Mouse (Mus musculus): ENCODE measurements at regions not wholly inside any gene's neighbourhood (a gene's known extent, or its start where the extent isn't known, plus 50 kb on each side); places are given as distances from the start of the nearest gene placed in this dataset.

- peaks cover 17% of the 10 kb centered on the region for H3K4me1 ChIP-seq (replicated peaks; ENCODE audit: low read depth, low read length)
Measured at GRCm38 (mm10) chr1:193671046-193671445, 300.9 kb upstream of the Camk1g start.

GRCm38 (mm10) chr1:193670008-193670407, 299.9 kb upstream of the Camk1g start:
- Histone ChIP-seq H3K27me3 (ENCODE audit: insufficient read depth, low read length) (no peaks in the 10 kb centered on the region), H3K4me1 (replicated peaks; ENCODE audit: low read depth, low read length) (peaks cover 17% of the 10 kb centered on the region), H3K4me3 (replicated peaks; ENCODE audit: low read length) (no peak overlapping the region), H3K9me3 (ENCODE audit: low read length) (no peaks in the 10 kb centered on the region), H3K36me3 (ENCODE audit: insufficient read depth, low read length) (no peaks in the 10 kb centered on the region)
- TF ChIP-seq CTCF (conservative IDR thresholded peaks at IDR 0.05; ENCODE audit: low read length), result no peak
- no peak for TF ChIP-seq POU5F1 (IDR thresholded peaks at IDR 0.05; ENCODE audit: borderline replicate concordance, low read length)
- TF ChIP-seq NANOG (IDR thresholded peaks at IDR 0.05; ENCODE audit: borderline replicate concordance, low read length), result no peak

More at GRCm38 (mm10) chr1:193671046-193671445, 300.9 kb upstream of the Camk1g start:
- Histone ChIP-seq H3K4me3 (replicated peaks; ENCODE audit: low read length) (no peak overlapping the region), H3K27me3 (ENCODE audit: insufficient read depth, low read length) (0 out of 2 replicates have a peak, but pooled peaks cover 1% of the 10 kb centered on the region), H3K9me3 (ENCODE audit: low read length) (no peaks in the 10 kb centered on the region), H3K36me3 (ENCODE audit: insufficient read depth, low read length) (no peaks in the 10 kb centered on the region)
- no peak for TF ChIP-seq NANOG (IDR thresholded peaks at IDR 0.05; ENCODE audit: borderline replicate concordance, low read length)
- no peak for TF ChIP-seq CTCF (conservative IDR thresholded peaks at IDR 0.05; ENCODE audit: low read length)
- no peak for TF ChIP-seq POU5F1 (IDR thresholded peaks at IDR 0.05; ENCODE audit: borderline replicate concordance, low read length)

- H3K4me3 ChIP-seq (replicated peaks; ENCODE audit: low read length), result no peak overlapping the region
- no peaks in the 10 kb centered on the region for H3K36me3 ChIP-seq (ENCODE audit: insufficient read depth, low read length)
- TF ChIP-seq NANOG (IDR thresholded peaks at IDR 0.05; ENCODE audit: borderline replicate concordance, low read length) (no peak), CTCF (conservative IDR thresholded peaks at IDR 0.05; ENCODE audit: low read length) (no peak), POU5F1 (IDR thresholded peaks at IDR 0.05; ENCODE audit: borderline replicate concordance, low read length) (no peak)
- peaks cover 17% of the 10 kb centered on the region for H3K4me1 ChIP-seq (replicated peaks; ENCODE audit: low read depth, low read length)
- H3K27me3 ChIP-seq (ENCODE audit: insufficient read depth, low read length), result no peaks in the 10 kb centered on the region
- H3K9me3 ChIP-seq (ENCODE audit: low read length), result no peaks in the 10 kb centered on the region
Measured at GRCm38 (mm10) chr1:193668841-193669240, 298.7 kb upstream of the Camk1g start.

GRCm38 (mm10) chr1:193665854-193666253, 295.8 kb upstream of the Camk1g start:
- TF ChIP-seq CTCF (conservative IDR thresholded peaks at IDR 0.05; ENCODE audit: low read length) (no peak), POU5F1 (IDR thresholded peaks at IDR 0.05; ENCODE audit: borderline replicate concordance, low read length) (no peak), NANOG (IDR thresholded peaks at IDR 0.05; ENCODE audit: borderline replicate concordance, low read length) (no peak)
- Histone ChIP-seq H3K27me3 (ENCODE audit: insufficient read depth, low read length) (no peaks in the 10 kb centered on the region), H3K36me3 (ENCODE audit: insufficient read depth, low read length) (no peaks in the 10 kb centered on the region), H3K4me1 (replicated peaks; ENCODE audit: low read depth, low read length) (no peaks in the 10 kb centered on the region), H3K4me3 (replicated peaks; ENCODE audit: low read length) (no peak overlapping the region), H3K9me3 (ENCODE audit: low read length) (no peaks in the 10 kb centered on the region)

GRCm38 (mm10) chr1:193664569-193664968, 294.5 kb upstream of the Camk1g start:
- TF ChIP-seq POU5F1 (IDR thresholded peaks at IDR 0.05; ENCODE audit: borderline replicate concordance, low read length) (no peak), NANOG (IDR thresholded peaks at IDR 0.05; ENCODE audit: borderline replicate concordance, low read length) (no peak), CTCF (conservative IDR thresholded peaks at IDR 0.05; ENCODE audit: low read length) (no peak)
- H3K9me3 ChIP-seq (ENCODE audit: low read length), result no peaks in the 10 kb centered on the region
- H3K36me3 ChIP-seq (ENCODE audit: insufficient read depth, low read length), result no peaks in the 10 kb centered on the region
- H3K4me1 ChIP-seq (replicated peaks; ENCODE audit: low read depth, low read length), result no peaks in the 10 kb centered on the region
- no peaks in the 10 kb centered on the region for H3K27me3 ChIP-seq (ENCODE audit: insufficient read depth, low read length)
- no peak overlapping the region for H3K4me3 ChIP-seq (replicated peaks; ENCODE audit: low read length)

GRCm38 (mm10) chr1:193663587-193663986, 293.5 kb upstream of the Camk1g start:
- 0 out of 2 replicates have a peak, but pooled peaks cover 4% of the 10 kb centered on the region for H3K9me3 ChIP-seq (ENCODE audit: low read length)
- TF ChIP-seq POU5F1 (IDR thresholded peaks at IDR 0.05; ENCODE audit: borderline replicate concordance, low read length), result no peak
- no peak for TF ChIP-seq CTCF (conservative IDR thresholded peaks at IDR 0.05; ENCODE audit: low read length)
- no peak for TF ChIP-seq NANOG (IDR thresholded peaks at IDR 0.05; ENCODE audit: borderline replicate concordance, low read length)

GRCm38 (mm10) chr1:193662166-193662890, 292.2 kb upstream of the Camk1g start:
- Histone ChIP-seq H3K27me3 (ENCODE audit: insufficient read depth, low read length) (no peaks in the 10 kb centered on the region), H3K36me3 (ENCODE audit: insufficient read depth, low read length) (no peaks in the 10 kb centered on the region), H3K4me1 (replicated peaks; ENCODE audit: low read depth, low read length) (no peaks in the 10 kb centered on the region), H3K9me3 (ENCODE audit: low read length) (0 out of 2 replicates have a peak, but pooled peaks cover 4% of the 10 kb centered on the region), H3K4me3 (replicated peaks; ENCODE audit: low read length) (no peak overlapping the region)
- TF ChIP-seq NANOG (IDR thresholded peaks at IDR 0.05; ENCODE audit: borderline replicate concordance, low read length) (no peak), CTCF (conservative IDR thresholded peaks at IDR 0.05; ENCODE audit: low read length) (no peak), POU5F1 (IDR thresholded peaks at IDR 0.05; ENCODE audit: borderline replicate concordance, low read length) (no peak)

More at GRCm38 (mm10) chr1:193663587-193663986, 293.5 kb upstream of the Camk1g start:
- H3K4me3 ChIP-seq (replicated peaks; ENCODE audit: low read length), result no peak overlapping the region
- H3K4me1 ChIP-seq (replicated peaks; ENCODE audit: low read depth, low read length), result no peaks in the 10 kb centered on the region
- no peaks in the 10 kb centered on the region for H3K27me3 ChIP-seq (ENCODE audit: insufficient read depth, low read length)
- no peaks in the 10 kb centered on the region for H3K36me3 ChIP-seq (ENCODE audit: insufficient read depth, low read length)

GRCm38 (mm10) chr1:193661377-193661776, 291.3 kb upstream of the Camk1g start:
- Histone ChIP-seq H3K4me3 (replicated peaks; ENCODE audit: low read length) (no peak overlapping the region), H3K4me1 (replicated peaks; ENCODE audit: low read depth, low read length) (peaks cover 8% of the 10 kb centered on the region), H3K36me3 (ENCODE audit: insufficient read depth, low read length) (no peaks in the 10 kb centered on the region), H3K9me3 (ENCODE audit: low read length) (0 out of 2 replicates have a peak, but pooled peaks cover 4% of the 10 kb centered on the region), H3K27me3 (ENCODE audit: insufficient read depth, low read length) (no peaks in the 10 kb centered on the region)
- no peak for TF ChIP-seq POU5F1 (IDR thresholded peaks at IDR 0.05; ENCODE audit: borderline replicate concordance, low read length)
- TF ChIP-seq CTCF (conservative IDR thresholded peaks at IDR 0.05; ENCODE audit: low read length), result no peak
- TF ChIP-seq NANOG (IDR thresholded peaks at IDR 0.05; ENCODE audit: borderline replicate concordance, low read length), result no peak

Measured in E14TG2a.4 (cell line).